Mouse (Mus musculus): ENCODE data around the gene Panx3. TPM values are rescaled to one million over a fixed set of nuclear protein-coding genes. Genes with fewer than 3 reads are reported as not detected.
A peak's percentile ranks its signal among the peaks of the same experiment; 100 is the strongest.

The Panx3 gene
- polyA plus RNA-seq, 1 experiment from 2014 or later, result not detected

DNA sequence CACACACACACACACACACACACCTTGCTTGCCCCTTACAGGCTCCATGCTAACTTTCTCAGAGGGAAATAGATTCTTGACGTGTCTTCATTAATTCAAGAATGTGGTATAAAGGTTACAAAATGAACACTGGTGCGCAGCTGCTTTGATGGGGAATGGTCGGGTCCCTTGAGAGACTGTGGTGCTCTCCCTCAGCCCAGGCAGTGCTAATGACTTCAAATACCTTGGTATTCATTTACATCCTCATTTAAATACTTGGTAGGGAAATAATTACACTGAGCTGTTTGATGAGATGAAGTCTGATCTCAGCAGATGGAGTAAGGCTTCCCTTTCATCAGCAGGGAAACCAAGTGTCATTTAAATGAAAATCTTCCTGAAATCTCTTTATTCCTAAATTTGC is 43.9 kb downstream of the Panx3 start:
- no peak overlapping the region for H3K9ac ChIP-seq
- DNase-seq (no peak), ATAC-seq (ENCODE audit: insufficient read depth) (no peak)
- WGBS, result 63% methylated on average over 3 of the region's 3 CpGs
- no peak overlapping the region for H3K4me2 ChIP-seq
- H3K4me1 ChIP-seq (ENCODE audit: insufficient read depth), result no peaks in the 10 kb centered on the region
- no peaks in the 10 kb centered on the region for H3K36me3 ChIP-seq (ENCODE audit: insufficient read depth)
- no peak for TF ChIP-seq CTCF (IDR thresholded peaks at IDR 0.05; ENCODE audit: low read depth)
- no peak overlapping the region for H3K4me3 ChIP-seq (ENCODE audit: low read depth, low read length)
- no peaks in the 10 kb centered on the region for H3K9me3 ChIP-seq (ENCODE audit: low read depth, low read length)
- H3K27ac ChIP-seq (ENCODE audit: low read depth), result no peak overlapping the region
- H3K27me3 ChIP-seq (ENCODE audit: insufficient read depth, low read length), result no peaks in the 10 kb centered on the region

DNA sequence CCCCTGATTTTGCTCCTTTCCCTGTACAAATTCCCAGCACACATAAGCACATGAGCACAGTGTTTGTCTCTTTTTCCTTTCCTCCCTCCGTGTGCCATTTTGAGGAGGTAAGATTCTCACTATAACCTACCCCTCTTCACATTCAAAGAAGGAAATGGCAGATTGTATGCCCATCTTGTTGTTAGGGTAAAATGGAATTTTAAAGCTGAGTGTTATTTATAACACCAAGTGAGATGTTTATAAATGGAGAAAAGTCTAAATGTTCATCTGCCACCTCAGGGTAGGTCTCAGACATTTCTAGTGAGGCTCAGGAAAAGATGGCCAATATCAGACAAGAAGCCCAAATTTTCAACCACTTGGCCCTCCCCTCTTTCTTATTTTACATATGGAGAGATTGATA is 44.5 kb downstream of the Panx3 start:
- TF ChIP-seq CTCF (IDR thresholded peaks at IDR 0.05; ENCODE audit: low read depth), result no peak
- no peak overlapping the region for H3K27ac ChIP-seq (ENCODE audit: low read depth)
- H3K4me1 ChIP-seq (ENCODE audit: insufficient read depth), result no peaks in the 10 kb centered on the region
- WGBS, result 78% methylated on average over 1 of the region's 1 CpGs
- ATAC-seq (ENCODE audit: insufficient read depth) (no peak), DNase-seq (no peak)
- H3K9me3 ChIP-seq (ENCODE audit: low read depth, low read length), result no peaks in the 10 kb centered on the region
- no peak overlapping the region for H3K4me2 ChIP-seq
- no peaks in the 10 kb centered on the region for H3K27me3 ChIP-seq (ENCODE audit: insufficient read depth, low read length)
- no peaks in the 10 kb centered on the region for H3K36me3 ChIP-seq (ENCODE audit: insufficient read depth)
- H3K9ac ChIP-seq, result no peak overlapping the region
- H3K4me3 ChIP-seq (ENCODE audit: low read depth, low read length), result no peak overlapping the region

DNA sequence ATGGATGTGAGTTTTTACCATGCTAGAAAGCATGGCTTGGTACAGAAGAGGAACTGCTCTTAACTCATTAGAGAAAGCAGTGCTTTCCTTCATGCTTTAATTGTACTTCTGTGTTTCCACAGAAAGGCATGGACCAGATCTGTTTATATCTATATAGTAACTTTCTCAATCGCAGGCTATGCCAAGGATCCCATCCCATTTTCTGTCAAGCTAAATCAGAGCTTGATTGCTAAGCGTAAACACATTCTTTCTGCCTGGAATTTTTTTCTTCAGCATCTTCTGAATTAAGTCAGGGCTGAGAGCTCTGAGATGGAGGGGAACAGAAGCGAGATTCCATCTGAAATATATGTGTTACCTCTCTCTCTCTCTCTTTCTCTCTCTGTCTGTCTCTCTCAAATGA is 45.1 kb downstream of the Panx3 start:
- no peaks in the 10 kb centered on the region for H3K27me3 ChIP-seq (ENCODE audit: insufficient read depth, low read length)
- ATAC-seq (ENCODE audit: insufficient read depth), result no peak
- peak; percentile 46 for DNase-seq
- no peaks in the 10 kb centered on the region for H3K4me1 ChIP-seq (ENCODE audit: insufficient read depth)
- H3K4me2 ChIP-seq, result no peak overlapping the region
- no peaks in the 10 kb centered on the region for H3K9me3 ChIP-seq (ENCODE audit: low read depth, low read length)
- no peaks in the 10 kb centered on the region for H3K36me3 ChIP-seq (ENCODE audit: insufficient read depth)
- TF ChIP-seq CTCF (IDR thresholded peaks at IDR 0.05; ENCODE audit: low read depth), result no peak
- H3K4me3 ChIP-seq (ENCODE audit: low read depth, low read length), result no peak overlapping the region
- H3K27ac ChIP-seq (ENCODE audit: low read depth), result no peak overlapping the region
- H3K9ac ChIP-seq, result no peak overlapping the region
- 61% methylated on average over 3 of the region's 3 CpGs for WGBS

DNA sequence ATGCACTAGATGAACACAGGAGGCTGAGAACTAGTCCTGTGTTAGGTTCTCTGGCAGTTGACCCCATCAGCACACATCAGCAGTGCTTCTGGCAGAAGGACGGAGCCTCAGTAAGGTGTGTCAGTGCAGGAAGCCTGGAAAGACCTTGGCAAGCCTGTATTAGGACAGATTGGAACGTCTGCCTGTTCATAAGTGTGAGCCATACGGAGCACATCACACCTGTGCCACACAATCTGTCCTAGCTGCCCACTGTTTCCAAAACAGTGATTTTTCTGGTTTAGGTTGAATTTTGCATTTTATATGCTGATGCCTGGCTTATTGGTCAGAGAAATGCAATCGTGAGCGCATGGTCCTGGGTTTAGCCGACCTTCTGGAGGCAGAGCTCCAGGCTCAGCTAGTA is 47.7 kb downstream of the Panx3 start:
- TF ChIP-seq CTCF (IDR thresholded peaks at IDR 0.05; ENCODE audit: low read depth), result no peak
- H3K4me1 ChIP-seq (ENCODE audit: insufficient read depth), result no peaks in the 10 kb centered on the region
- DNase-seq, result no peak
- no peak overlapping the region for H3K4me3 ChIP-seq (ENCODE audit: low read depth, low read length)
- no peaks in the 10 kb centered on the region for H3K36me3 ChIP-seq (ENCODE audit: insufficient read depth)
- no peak overlapping the region for H3K9ac ChIP-seq
- ATAC-seq (ENCODE audit: insufficient read depth), result no peak
- H3K4me2 ChIP-seq, result no peak overlapping the region
- H3K9me3 ChIP-seq (ENCODE audit: low read depth, low read length), result no peaks in the 10 kb centered on the region
- H3K27me3 ChIP-seq (ENCODE audit: insufficient read depth, low read length), result no peaks in the 10 kb centered on the region
- WGBS, result 88% methylated on average over 6 of the region's 6 CpGs
- no peak overlapping the region for H3K27ac ChIP-seq (ENCODE audit: low read depth)

DNA sequence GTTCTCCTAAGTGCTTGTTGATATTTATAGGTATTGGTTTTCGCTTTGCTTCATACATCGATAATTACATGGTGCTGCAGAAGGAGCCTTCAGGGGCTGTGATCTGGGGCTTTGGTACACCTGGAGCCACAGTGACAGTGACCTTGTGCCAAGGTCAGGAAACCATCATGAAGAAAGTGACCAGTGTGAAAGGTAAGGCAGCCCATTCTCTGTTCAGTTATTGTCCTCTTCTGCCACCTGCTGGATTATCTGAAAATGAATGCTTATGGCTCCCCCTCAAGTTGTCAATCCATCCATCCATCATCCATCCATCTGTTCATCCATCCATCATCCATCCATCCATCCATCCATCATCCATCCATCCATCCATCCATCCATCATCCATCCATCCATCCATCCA is 52.3 kb downstream of the Panx3 start:
- Histone ChIP-seq H3K9ac (no peak overlapping the region), H3K36me3 (ENCODE audit: insufficient read depth) (no peaks in the 10 kb centered on the region), H3K9me3 (ENCODE audit: low read depth, low read length) (no peaks in the 10 kb centered on the region), H3K27ac (ENCODE audit: low read depth) (no peak overlapping the region), H3K27me3 (ENCODE audit: insufficient read depth, low read length) (no peaks in the 10 kb centered on the region), H3K4me3 (ENCODE audit: low read depth, low read length) (no peak overlapping the region), H3K4me1 (ENCODE audit: insufficient read depth) (no peaks in the 10 kb centered on the region), H3K4me2 (no peak overlapping the region)
- WGBS, result 55% methylated on average over 2 of the region's 2 CpGs
- peak; percentile 83 for TF ChIP-seq CTCF (IDR thresholded peaks at IDR 0.05; ENCODE audit: low read depth)
- DNase-seq (peak; percentile 70), ATAC-seq (ENCODE audit: insufficient read depth) (no peak)

DNA sequence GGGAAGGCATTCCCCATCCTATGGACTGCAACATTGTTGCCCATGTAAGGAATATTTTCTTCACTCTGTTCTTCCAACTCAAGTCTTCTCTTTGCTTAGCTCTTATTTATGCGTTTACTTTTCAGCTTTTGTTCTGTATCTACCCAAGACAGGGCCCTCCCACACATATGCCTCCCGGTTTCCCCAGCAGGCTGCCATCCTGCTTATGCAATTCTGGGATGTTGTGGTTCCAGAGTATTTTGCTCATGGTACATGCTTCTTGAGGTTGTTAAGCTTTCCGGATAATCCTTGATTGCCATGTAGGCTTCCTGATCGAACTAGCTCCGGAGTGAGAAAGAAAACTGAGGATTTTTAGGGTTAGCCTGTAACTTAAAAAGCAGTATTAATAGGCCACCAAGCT is 53.8 kb downstream of the Panx3 start:
- H3K4me3 ChIP-seq (ENCODE audit: low read depth, low read length), result no peak overlapping the region
- no peaks in the 10 kb centered on the region for H3K36me3 ChIP-seq (ENCODE audit: insufficient read depth)
- H3K4me1 ChIP-seq (ENCODE audit: insufficient read depth), result no peaks in the 10 kb centered on the region
- DNase-seq, result no peak
- H3K27me3 ChIP-seq (ENCODE audit: insufficient read depth, low read length), result no peaks in the 10 kb centered on the region
- ATAC-seq (ENCODE audit: insufficient read depth), result no peak
- TF ChIP-seq CTCF (IDR thresholded peaks at IDR 0.05; ENCODE audit: low read depth), result no peak
- no peak overlapping the region for H3K9ac ChIP-seq
- no peak overlapping the region for H3K4me2 ChIP-seq
- H3K9me3 ChIP-seq (ENCODE audit: low read depth, low read length), result no peaks in the 10 kb centered on the region
- 72% methylated on average over 5 of the region's 5 CpGs for WGBS
- no peak overlapping the region for H3K27ac ChIP-seq (ENCODE audit: low read depth)

DNA sequence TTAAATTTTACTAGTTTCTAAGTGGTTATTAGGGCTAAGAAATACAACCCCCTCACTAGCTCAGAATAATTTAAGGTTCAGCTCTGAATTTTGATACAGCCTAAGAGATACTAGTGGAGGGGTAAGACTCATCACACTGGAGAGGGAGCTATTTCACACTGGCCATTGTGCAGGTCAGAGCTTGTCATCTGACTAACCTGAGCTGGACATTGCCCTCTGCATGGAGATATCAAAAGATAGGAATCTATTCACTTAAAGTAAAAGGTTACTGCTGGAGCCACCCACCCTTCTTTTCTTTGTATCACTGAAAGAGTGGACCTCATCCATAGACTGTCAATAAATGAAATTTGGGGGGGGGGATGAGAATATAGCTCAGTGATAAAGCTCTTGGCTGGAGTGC is 54.7 kb downstream of the Panx3 start:
- no peaks in the 10 kb centered on the region for H3K4me1 ChIP-seq (ENCODE audit: insufficient read depth)
- DNase-seq (no peak), ATAC-seq (ENCODE audit: insufficient read depth) (peak; percentile 9; the same call in 1 of the 2 replicates)
- H3K27ac ChIP-seq (ENCODE audit: low read depth), result no peak overlapping the region
- no peaks in the 10 kb centered on the region for H3K36me3 ChIP-seq (ENCODE audit: insufficient read depth)
- H3K4me3 ChIP-seq (ENCODE audit: low read depth, low read length), result peak overlapping the region; percentile 58; the same call in 1 of the 2 replicates
- peak overlapping the region; percentile 61 for H3K9ac ChIP-seq
- H3K9me3 ChIP-seq (ENCODE audit: low read depth, low read length), result no peaks in the 10 kb centered on the region
- peak overlapping the region; percentile 74 for H3K4me2 ChIP-seq
- no peaks in the 10 kb centered on the region for H3K27me3 ChIP-seq (ENCODE audit: insufficient read depth, low read length)
- TF ChIP-seq CTCF (IDR thresholded peaks at IDR 0.05; ENCODE audit: low read depth), result no peak

DNA sequence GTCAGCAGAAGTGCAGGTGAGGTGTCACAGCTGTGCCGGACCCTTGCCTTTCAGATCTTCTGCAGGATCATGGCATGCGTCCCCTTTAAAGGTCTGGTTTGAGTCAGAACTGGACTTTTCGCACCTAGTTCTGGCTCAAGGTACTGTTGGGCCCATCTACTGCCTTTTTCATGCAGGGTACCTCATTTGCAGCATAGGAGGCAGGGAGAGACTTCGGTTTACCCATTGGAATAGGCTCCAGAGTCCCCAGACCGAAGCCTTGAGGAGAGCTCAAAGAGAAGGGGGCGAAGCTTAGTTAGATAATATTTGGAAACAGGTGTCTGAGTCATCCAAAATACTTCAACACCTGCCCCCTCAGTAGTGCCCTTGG is 55.1 kb downstream of the Panx3 start:
- Histone ChIP-seq H3K27me3 (ENCODE audit: insufficient read depth, low read length) (no peaks in the 10 kb centered on the region), H3K36me3 (ENCODE audit: insufficient read depth) (no peaks in the 10 kb centered on the region), H3K4me2 (peak overlapping the region; percentile 74), H3K4me3 (ENCODE audit: low read depth, low read length) (peak overlapping the region; percentile 58), H3K27ac (ENCODE audit: low read depth) (peak overlapping the region; percentile 21; the same call in 1 of the 2 replicates), H3K9me3 (ENCODE audit: low read depth, low read length) (no peaks in the 10 kb centered on the region), H3K4me1 (ENCODE audit: insufficient read depth) (no peaks in the 10 kb centered on the region), H3K9ac (peak overlapping the region; percentile 61)
- ATAC-seq (ENCODE audit: insufficient read depth), result no peak; the same call in 1 of the 2 replicates
- no peak for TF ChIP-seq CTCF (IDR thresholded peaks at IDR 0.05; ENCODE audit: low read depth)
- WGBS, result 20% methylated on average over 6 of the region's 6 CpGs
- DNase-seq, result no peak
